ENCODE assay signal across 10 mouse cellular contexts in the genomic region with DNA sequence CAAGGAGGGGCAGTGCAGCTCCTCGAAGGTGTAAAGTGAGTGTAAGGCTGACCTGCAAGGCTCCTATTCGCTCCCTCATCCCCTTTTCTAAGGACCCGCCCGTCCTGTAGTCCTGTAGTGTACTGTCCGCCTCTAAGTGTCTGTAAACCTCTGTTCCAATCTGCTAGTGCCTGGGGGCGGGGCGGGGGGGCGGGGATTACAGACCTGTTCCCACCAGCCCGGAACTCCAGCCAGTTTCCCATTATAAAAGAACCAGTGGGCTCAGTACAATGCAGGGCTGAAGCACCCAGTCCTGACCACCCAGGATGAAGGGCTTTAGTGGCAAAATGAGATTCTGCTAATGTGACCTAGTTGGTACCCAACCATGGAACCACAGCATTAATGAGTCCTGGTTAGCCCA. TPM values are rescaled to one million over a fixed set of nuclear protein-coding genes. Genes with fewer than 3 reads are reported as not detected.
DNase-seq lines count a peak whose midpoint lies in the region; ATAC-seq and TF ChIP-seq lines count a peak whose summit lies in the region.
"Had no signal": no experiment of that assay in that cellular context is flagged by ENCODE, and none has a peak within 500 bp of the region (broad histone marks: within the 10 kb centered on the region; RNA-seq: fewer than 3 reads in every experiment).

No protein-coding gene starts in this region.

- H3K4me1 ChIP-seq in heart, embryonic 15.5 days (replicated peaks), result peaks cover 32% of the 10 kb centered on the region
- peaks cover 47% of the 10 kb centered on the region for H3K4me1 ChIP-seq in liver, postnatal 0 days (ENCODE audit: insufficient read depth)

- peak; percentile 65 for ATAC-seq in heart, embryonic 15.5 days (replicated peaks; ENCODE audit: insufficient number of reproducible peaks, insufficient read depth, low FRiP score, low read depth)
- ATAC-seq in liver, postnatal 0 days, result peak; percentile 39

- WGBS in heart, embryonic 15.5 days, result 17% methylated on average over 9 of the region's 9 CpGs
- 62% methylated on average over 9 of the region's 9 CpGs for WGBS in liver, postnatal 0 days (ENCODE audit: insufficient replicate concordance)

- H3K36me3 ChIP-seq in heart, embryonic 15.5 days, result peaks cover 12% of the 10 kb centered on the region; the same call in 1 of the 2 replicates
- peaks cover 46% of the 10 kb centered on the region for H3K36me3 ChIP-seq in liver, postnatal 0 days (replicated peaks; ENCODE audit: insufficient read depth, low read length)

- TF ChIP-seq EP300 in liver, postnatal 0 days (IDR thresholded peaks at IDR 0.05; ENCODE audit: low read depth), result no peak

- H3K4me3 ChIP-seq in heart, embryonic 15.5 days, result peak overlapping the region; percentile 16
- H3K4me3 ChIP-seq in liver, postnatal 0 days (ENCODE audit: low read depth, low read length), result no peak overlapping the region

- peak overlapping the region; percentile 44 for H3K4me2 ChIP-seq in heart, embryonic 15.5 days
- peak overlapping the region; percentile 34 for H3K4me2 ChIP-seq in liver, postnatal 0 days (ENCODE audit: low read depth, low read length)

- no peak overlapping the region; the same call in 1 of the 2 replicates for H3K9ac ChIP-seq in heart, embryonic 15.5 days
- H3K9ac ChIP-seq in liver, postnatal 0 days (replicated peaks), result no peak overlapping the region

- no peaks in the 10 kb centered on the region for H3K27me3 ChIP-seq in heart, embryonic 15.5 days
- H3K27me3 ChIP-seq in liver, postnatal 0 days (ENCODE audit: insufficient read depth, low read length), result no peaks in the 10 kb centered on the region

- peak overlapping the region; percentile 71 for H3K27ac ChIP-seq in heart, embryonic 15.5 days
- H3K27ac ChIP-seq in liver, postnatal 0 days (ENCODE audit: low read depth), result peak overlapping the region; percentile 74

- intact Hi-C loops in heart, postnatal 10 days (cut with DNase I), result no loop called here

- TF ChIP-seq CTCF in liver, postnatal 0 days (IDR thresholded peaks at IDR 0.05; ENCODE audit: low read depth), result no peak

- no peaks in the 10 kb centered on the region for H3K9me3 ChIP-seq in heart, embryonic 15.5 days (replicated peaks)
- H3K9me3 ChIP-seq in liver, postnatal 0 days (ENCODE audit: low read length), result no peaks in the 10 kb centered on the region

- peak; percentile 90 for DNase-seq in heart, adult 11 months
- no peak for DNase-seq in heart, postnatal 10 days
- peak; percentile 54 for DNase-seq in ES-CJ7 (ENCODE audit: low read depth, low spot score)
- DNase-seq in liver, postnatal 0 days, result no peak
- DNase-seq in urinary bladder, postnatal 10 days (ENCODE audit: low spot score), result no peak
- DNase-seq in gastrocnemius, adult 18-20 months (ENCODE audit: low spot score), result no peak
- no peak for DNase-seq in thymus, postnatal 4 days

RNA-seq across cellular contexts. Expression of gene Ifnar2, which starts 6.4 kb away (rescaled TPM):
- 10 to 100 TPM; 39.1 to 42.0 TPM for total RNA-seq in heart, postnatal 10 days (2021)
- 52.5 and 58.9 TPM in 2 replicates for polyA plus RNA-seq in heart, embryonic 15.5 days (2015; fragmentation: Nextera tagmentation; extraction: Ambion mirVana)
- 107 and 113 TPM in 2 replicates for polyA plus RNA-seq in liver, postnatal 0 days (2015; fragmentation: Nextera tagmentation; extraction: Ambion mirVana)
- total RNA-seq in gastrocnemius, adult 18-20 months (2021), result 1 to 10 TPM; 4.7 to 6.0 TPM

RNA-seq across cellular contexts. Expression of gene Gm21970, which starts 12.5 kb away (rescaled TPM):
- not detected for total RNA-seq in heart, postnatal 10 days (2021)
- not detected in 2 replicates for polyA plus RNA-seq in heart, embryonic 15.5 days (2015; fragmentation: Nextera tagmentation; extraction: Ambion mirVana)
- not detected in 2 replicates for polyA plus RNA-seq in liver, postnatal 0 days (2015; fragmentation: Nextera tagmentation; extraction: Ambion mirVana)
- not detected for total RNA-seq in gastrocnemius, adult 18-20 months (2021)
- polyA plus RNA-seq: C2C12; neural tube, embryonic 11.5 days had no signal

RNA-seq across cellular contexts. Expression of gene Il10rb, which starts 27.0 kb away (rescaled TPM):
- total RNA-seq in heart, postnatal 10 days (2021), result 100 to 1,000 TPM in 1 of 2 experiments, 10 to 100 TPM in 1; 82.7 to 101 TPM
- 57.9 and 58.9 TPM in 2 replicates for polyA plus RNA-seq in heart, embryonic 15.5 days (2015; fragmentation: Nextera tagmentation; extraction: Ambion mirVana)
- polyA plus RNA-seq in liver, postnatal 0 days (2015; fragmentation: Nextera tagmentation; extraction: Ambion mirVana), result 25.5 and 26.4 TPM in 2 replicates
- 1 to 10 TPM; 4.2 to 6.6 TPM for total RNA-seq in gastrocnemius, adult 18-20 months (2021)

Comparison
In these comparisons a context has a peak if more than half of its experiments do, and no peak if none do; other contexts are left out.
1. DNase-seq: peak in heart, adult 11 months (single experiment) and ES-CJ7 (single experiment); none in heart, postnatal 10 days (0 of 2), liver, postnatal 0 days (single experiment), urinary bladder, postnatal 10 days (single experiment), gastrocnemius, adult 18-20 months (single experiment) and thymus, postnatal 4 days (single experiment).
2. RNA of gene Ifnar2, which starts 6.4 kb away (total RNA-seq): 39.1 to 42.0 TPM in heart, postnatal 10 days; 4.7 to 6.0 TPM in gastrocnemius, adult 18-20 months; every median in the first group is over 4 times any median in the second.
3. RNA of gene Il10rb, which starts 27.0 kb away (total RNA-seq): 82.7 to 101 TPM in heart, postnatal 10 days; 4.2 to 6.6 TPM in gastrocnemius, adult 18-20 months; every median in the first group is over 10 times any median in the second.